Mouse (Mus musculus) myocyte (in vitro differentiated cells): ENCODE results near the gene Mtfr1l.

Experiments used
- CEBPB ChIP-seq: IDR thresholded peaks from 2 replicates; pipeline ENCODE4 v1.6.1; 2011; ENCODE audit warnings: mild to moderate bottlenecking, moderate library complexity; ENCODE audit not compliant: poor library complexity, insufficient read depth, severe bottlenecking
- POLR2A ChIP-seq: IDR thresholded peaks from one replicate; pipeline ENCODE4 v1.6.1; 2011; ENCODE audit warnings: low read depth, mild to moderate bottlenecking, control low read depth, moderate library complexity; ENCODE audit not compliant: insufficient read length

GRCm38 (mm10) chr4:134511730-134512129 lies 23.5 kb downstream of the Mtfr1l start:
- no peak for TF ChIP-seq POLR2A
- no peak for TF ChIP-seq CEBPB
